Mouse (Mus musculus) large intestine, adult 2 months (tissue): ENCODE measurements around the gene Gm10277. TPM values are rescaled to one million over a fixed set of nuclear protein-coding genes. Genes with fewer than 3 reads are reported as not detected.

Source experiments
- DNase-seq: peaks from one replicate; pipeline ENCODE4 v3.0.0-alpha.2; 2012; ENCODE audit warnings: low read depth, low spot score
- WGBS: fragments of 180-500 bp; shearing (Covaris S2); methylation state at CpG from one replicate; pipeline ENCODE4 v1.1.7; 2018; 5-methylcytosine and 5-hydroxymethylcytosine counted together
- polyA plus RNA-seq: library from polyadenylated mRNA; depleted of rRNA; stranded (reverse); fragments of >200 nt; gene quantifications from 2 replicates; pipeline ENCODE4 v1.2.3, GENCODE M21; 2012; rRNA removed

Gene Gm10277
- polyA plus RNA-seq: 0.02 TPM in 1 of 2 replicates, not detected in the other

- 81% methylated on average over 5 of the region's 5 CpGs for WGBS
- no peak for DNase-seq
Measured at GRCm38 (mm10) chr11:77787707-77788106, at the start of gene Gm10277. Gene Gm10277, minus strand, starts transcription at chr11:77787747.

- no peak for DNase-seq
- 59% methylated on average over 4 of the region's 4 CpGs for WGBS
Measured at GRCm38 (mm10) chr11:77836751-77837150, 49.2 kb upstream of the Gm10277 start.

GRCm38 (mm10) chr11:77836290-77836689, 48.7 kb upstream of the Gm10277 start:
- 78% methylated on average over 5 of the region's 5 CpGs for WGBS

GRCm38 (mm10) chr11:77835109-77835508, 47.6 kb upstream of the Gm10277 start:
- no peak for DNase-seq

More at GRCm38 (mm10) chr11:77836290-77836689, 48.7 kb upstream of the Gm10277 start:
- no peak for DNase-seq

GRCm38 (mm10) chr11:77832541-77832940, 45.0 kb upstream of the Gm10277 start:
- WGBS: 84% methylated on average over 4 of the region's 4 CpGs
- no peak for DNase-seq

More at GRCm38 (mm10) chr11:77835109-77835508, 47.6 kb upstream of the Gm10277 start:
- 89% methylated on average over 3 of the region's 3 CpGs for WGBS

- 87% methylated on average over 7 of the region's 7 CpGs for WGBS
- DNase-seq: no peak
Measured at GRCm38 (mm10) chr11:77830875-77831274, 43.3 kb upstream of the Gm10277 start.

GRCm38 (mm10) chr11:77829043-77829841, 41.7 kb upstream of the Gm10277 start:
- WGBS: 90% methylated on average over 23 of the region's 23 CpGs
- DNase-seq: no peak

GRCm38 (mm10) chr11:77828163-77828562, 40.6 kb upstream of the Gm10277 start:
- no peak for DNase-seq
- WGBS: 93% methylated on average over 5 of the region's 5 CpGs

GRCm38 (mm10) chr11:77827241-77827995, 39.9 kb upstream of the Gm10277 start:
- peak; percentile 38 for DNase-seq
- WGBS: 60% methylated on average over 18 of the region's 18 CpGs

- 81% methylated on average over 3 of the region's 3 CpGs for WGBS
- DNase-seq: no peak
Measured at GRCm38 (mm10) chr11:77826311-77826710, 38.8 kb upstream of the Gm10277 start.

GRCm38 (mm10) chr11:77825853-77826252, 38.3 kb upstream of the Gm10277 start:
- WGBS: 10% methylated on average over 5 of the region's 5 CpGs
- DNase-seq: peak; percentile 18

- DNase-seq: no peak
- 27% methylated on average over 7 of the region's 7 CpGs for WGBS
Measured at GRCm38 (mm10) chr11:77822781-77823180, 35.2 kb upstream of the Gm10277 start.

- 25% methylated on average over 8 of the region's 8 CpGs for WGBS
- DNase-seq: no peak
Measured at GRCm38 (mm10) chr11:77821648-77822047, 34.1 kb upstream of the Gm10277 start.

- WGBS: 30% methylated on average over 3 of the region's 3 CpGs
- no peak for DNase-seq
Measured at GRCm38 (mm10) chr11:77816003-77816402, 28.5 kb upstream of the Gm10277 start.

GRCm38 (mm10) chr11:77813969-77814368, 26.4 kb upstream of the Gm10277 start:
- DNase-seq: no peak
- 16% methylated on average over 2 of the region's 2 CpGs for WGBS

GRCm38 (mm10) chr11:77810018-77810417, 22.5 kb upstream of the Gm10277 start:
- 93% methylated on average over 6 of the region's 6 CpGs for WGBS
- DNase-seq: no peak

- 91% methylated on average over 4 of the region's 4 CpGs for WGBS
- no peak for DNase-seq
Measured at GRCm38 (mm10) chr11:77809215-77809614, 21.7 kb upstream of the Gm10277 start.

GRCm38 (mm10) chr11:77808051-77808465, 20.5 kb upstream of the Gm10277 start:
- DNase-seq: no peak
- WGBS: 50% methylated on average over 5 of the region's 5 CpGs

GRCm38 (mm10) chr11:77806855-77807254, 19.3 kb upstream of the Gm10277 start:
- WGBS: 87% methylated on average over 6 of the region's 6 CpGs
- no peak for DNase-seq

GRCm38 (mm10) chr11:77806218-77806617, 18.7 kb upstream of the Gm10277 start:
- no peak for DNase-seq
- WGBS: 35% methylated on average over 2 of the region's 2 CpGs
